Mouse (Mus musculus): ENCODE measurements around the gene Polr2f. TPM values are rescaled to one million over a fixed set of nuclear protein-coding genes. Genes with fewer than 3 reads are reported as not detected.

Gene Polr2f
- polyA plus RNA-seq, 1 experiment from 2014 or later = 337 TPM

GRCm38 (mm10) chr15:79103264-79103663 lies 37.5 kb upstream of the Polr2f start:
- Histone ChIP-seq H3K9ac (no peak overlapping the region), H3K9me3 (replicated peaks) (no peaks in the 10 kb centered on the region), H3K27ac (no peak overlapping the region), H3K4me3 (no peak overlapping the region), H3K36me3 (no peaks in the 10 kb centered on the region), H3K4me1 (peaks cover 7% of the 10 kb centered on the region), H3K4me2 (replicated peaks) (no peak overlapping the region), H3K27me3 (no peaks in the 10 kb centered on the region)
- no peak for ATAC-seq (ENCODE audit: low FRiP score)
- 67% methylated on average over 10 of the region's 10 CpGs for WGBS

GRCm38 (mm10) chr15:79105804-79106203 lies 35.0 kb upstream of the Polr2f start:
- 42% methylated on average over 2 of the region's 2 CpGs for WGBS

GRCm38 (mm10) chr15:79107966-79108365 lies 32.8 kb upstream of the Polr2f start:
- WGBS = 20% methylated on average over 7 of the region's 7 CpGs
- Histone ChIP-seq H3K27ac (no peak overlapping the region), H3K4me2 (replicated peaks) (peak overlapping the region; percentile 97), H3K36me3 (0 out of 2 replicates have a peak, but pooled peaks cover 3% of the 10 kb centered on the region), H3K9me3 (replicated peaks) (no peaks in the 10 kb centered on the region), H3K4me3 (peak overlapping the region; percentile 92), H3K9ac (peak overlapping the region; percentile 93; the same call in 1 of the 2 replicates), H3K27me3 (0 out of 2 replicates have a peak, but pooled peaks cover 9% of the 10 kb centered on the region), H3K4me1 (peaks cover 28% of the 10 kb centered on the region)
- ATAC-seq (ENCODE audit: low FRiP score) = no peak

More at GRCm38 (mm10) chr15:79105804-79106203, 35.0 kb upstream of the Polr2f start:
- Histone ChIP-seq H3K9me3 (replicated peaks) (no peaks in the 10 kb centered on the region), H3K4me2 (replicated peaks) (no peak overlapping the region), H3K4me3 (no peak overlapping the region), H3K36me3 (no peaks in the 10 kb centered on the region), H3K27me3 (0 out of 2 replicates have a peak, but pooled peaks cover 7% of the 10 kb centered on the region), H3K9ac (no peak overlapping the region), H3K27ac (no peak overlapping the region), H3K4me1 (peaks cover 23% of the 10 kb centered on the region)
- no peak for ATAC-seq (ENCODE audit: low FRiP score)

GRCm38 (mm10) chr15:79108421-79109320 lies 32.1 kb upstream of the Polr2f start, which contains the start of gene Micall1:
TSS of gene Micall1 (plus strand) at chr15:79108898.
- Histone ChIP-seq H3K27me3 (0 out of 2 replicates have a peak, but pooled peaks cover 9% of the 10 kb centered on the region), H3K27ac (peak within 1 kb of the TSS; percentile 80), H3K9ac (peak within 1 kb of the TSS; percentile 93), H3K4me1 (peaks cover 28% of the 10 kb centered on the region), H3K9me3 (replicated peaks) (no peaks in the 10 kb centered on the region), H3K4me2 (replicated peaks) (peak within 1 kb of the TSS; percentile 97), H3K4me3 (peak within 1 kb of the TSS; percentile 92), H3K36me3 (0 out of 2 replicates have a peak, but pooled peaks cover 5% of the 10 kb centered on the region)
- ATAC-seq (ENCODE audit: low FRiP score) = peak; percentile 81
- WGBS = 2% methylated on average over 76 of the region's 85 CpGs

- H3K9ac ChIP-seq = peak overlapping the region; percentile 93
- H3K4me2 ChIP-seq (replicated peaks) = peak overlapping the region; percentile 97
- peak overlapping the region; percentile 92 for H3K4me3 ChIP-seq
- peaks cover 5% of the 10 kb centered on the region; the same call in 1 of the 2 replicates for H3K36me3 ChIP-seq
- no peaks in the 10 kb centered on the region for H3K9me3 ChIP-seq (replicated peaks)
- peaks cover 28% of the 10 kb centered on the region for H3K4me1 ChIP-seq
- H3K27me3 ChIP-seq = 0 out of 2 replicates have a peak, but pooled peaks cover 9% of the 10 kb centered on the region
- 2% methylated on average over 42 of the region's 46 CpGs for WGBS
- ATAC-seq (ENCODE audit: low FRiP score) = peak; percentile 41; the same call in 1 of the 2 replicates
- H3K27ac ChIP-seq = peak overlapping the region; percentile 80
Observed at GRCm38 (mm10) chr15:79109321-79109934, 31.4 kb upstream of the Polr2f start.

GRCm38 (mm10) chr15:79110031-79110430 lies 30.8 kb upstream of the Polr2f start:
- WGBS = 16% methylated on average over 9 of the region's 9 CpGs
- peak overlapping the region; percentile 92 for H3K4me3 ChIP-seq
- H3K9me3 ChIP-seq (replicated peaks) = no peaks in the 10 kb centered on the region
- peaks cover 11% of the 10 kb centered on the region for H3K36me3 ChIP-seq
- 0 out of 2 replicates have a peak, but pooled peaks cover 9% of the 10 kb centered on the region for H3K27me3 ChIP-seq
- H3K9ac ChIP-seq = peak overlapping the region; percentile 93
- ATAC-seq (ENCODE audit: low FRiP score) = no peak
- H3K4me1 ChIP-seq = peaks cover 28% of the 10 kb centered on the region
- H3K4me2 ChIP-seq (replicated peaks) = peak overlapping the region; percentile 97
- H3K27ac ChIP-seq = no peak overlapping the region

- 0 out of 2 replicates have a peak, but pooled peaks cover 9% of the 10 kb centered on the region for H3K27me3 ChIP-seq
- 93% methylated on average over 2 of the region's 2 CpGs for WGBS
- H3K4me3 ChIP-seq = peak overlapping the region; percentile 92
- no peaks in the 10 kb centered on the region for H3K9me3 ChIP-seq (replicated peaks)
- no peak overlapping the region for H3K27ac ChIP-seq
- peaks cover 28% of the 10 kb centered on the region for H3K4me1 ChIP-seq
- peak overlapping the region; percentile 97 for H3K4me2 ChIP-seq (replicated peaks)
- peaks cover 16% of the 10 kb centered on the region for H3K36me3 ChIP-seq
- peak overlapping the region; percentile 93 for H3K9ac ChIP-seq
- ATAC-seq (ENCODE audit: low FRiP score) = no peak
Observed at GRCm38 (mm10) chr15:79110528-79110927, 30.3 kb upstream of the Polr2f start.

- Histone ChIP-seq H3K36me3 (peaks cover 24% of the 10 kb centered on the region), H3K9ac (no peak overlapping the region), H3K27ac (no peak overlapping the region), H3K4me2 (replicated peaks) (no peak overlapping the region), H3K4me1 (peaks cover 28% of the 10 kb centered on the region), H3K9me3 (replicated peaks) (no peaks in the 10 kb centered on the region), H3K27me3 (0 out of 2 replicates have a peak, but pooled peaks cover 9% of the 10 kb centered on the region), H3K4me3 (no peak overlapping the region)
- 87% methylated on average over 4 of the region's 4 CpGs for WGBS
- no peak for ATAC-seq (ENCODE audit: low FRiP score)
Observed at GRCm38 (mm10) chr15:79111774-79112173, 29.0 kb upstream of the Polr2f start.

- H3K27me3 ChIP-seq = 0 out of 2 replicates have a peak, but pooled peaks cover 6% of the 10 kb centered on the region
- no peak for ATAC-seq (ENCODE audit: low FRiP score)
- H3K36me3 ChIP-seq = peaks cover 54% of the 10 kb centered on the region
- H3K4me1 ChIP-seq = peaks cover 13% of the 10 kb centered on the region
- no peak overlapping the region for H3K27ac ChIP-seq
- no peak overlapping the region for H3K9ac ChIP-seq
- H3K9me3 ChIP-seq (replicated peaks) = no peaks in the 10 kb centered on the region
- H3K4me2 ChIP-seq (replicated peaks) = no peak overlapping the region
- WGBS = 67% methylated on average over 5 of the region's 5 CpGs
- H3K4me3 ChIP-seq = no peak overlapping the region
Observed at GRCm38 (mm10) chr15:79115276-79115675, 25.5 kb upstream of the Polr2f start.

GRCm38 (mm10) chr15:79119491-79119890 lies 21.3 kb upstream of the Polr2f start:
- Histone ChIP-seq H3K9ac (no peak overlapping the region), H3K4me1 (no peaks in the 10 kb centered on the region), H3K36me3 (peaks cover 80% of the 10 kb centered on the region), H3K27me3 (no peaks in the 10 kb centered on the region), H3K4me3 (no peak overlapping the region), H3K4me2 (replicated peaks) (no peak overlapping the region), H3K27ac (no peak overlapping the region), H3K9me3 (replicated peaks) (no peaks in the 10 kb centered on the region)
- WGBS = 87% methylated on average over 9 of the region's 9 CpGs
- ATAC-seq (ENCODE audit: low FRiP score) = no peak

- no peaks in the 10 kb centered on the region for H3K9me3 ChIP-seq (replicated peaks)
- no peaks in the 10 kb centered on the region for H3K27me3 ChIP-seq
- no peak overlapping the region for H3K9ac ChIP-seq
- H3K4me1 ChIP-seq = no peaks in the 10 kb centered on the region
- no peak overlapping the region for H3K4me3 ChIP-seq
- no peak overlapping the region for H3K27ac ChIP-seq
- H3K36me3 ChIP-seq = peaks cover 69% of the 10 kb centered on the region
- 57% methylated on average over 4 of the region's 4 CpGs for WGBS
- no peak for ATAC-seq (ENCODE audit: low FRiP score)
- no peak overlapping the region for H3K4me2 ChIP-seq (replicated peaks)
Observed at GRCm38 (mm10) chr15:79122119-79122518, 18.7 kb upstream of the Polr2f start.

- WGBS = 86% methylated on average over 13 of the region's 13 CpGs
- no peak overlapping the region for H3K9ac ChIP-seq
- ATAC-seq (ENCODE audit: low FRiP score) = no peak
Observed at GRCm38 (mm10) chr15:79122546-79122945, 18.3 kb upstream of the Polr2f start.

More at GRCm38 (mm10) chr15:79122546-79122945, 18.3 kb upstream of the Polr2f start:
- no peaks in the 10 kb centered on the region for H3K27me3 ChIP-seq
- peaks cover 69% of the 10 kb centered on the region for H3K36me3 ChIP-seq
- no peak overlapping the region for H3K27ac ChIP-seq
- no peak overlapping the region for H3K4me3 ChIP-seq
- no peak overlapping the region for H3K4me2 ChIP-seq (replicated peaks)
- H3K4me1 ChIP-seq = no peaks in the 10 kb centered on the region
- no peaks in the 10 kb centered on the region for H3K9me3 ChIP-seq (replicated peaks)
